Mouse (Mus musculus) lung, adult 2 months (tissue): Measurements from ENCODE around the gene Pop5. TPM values are rescaled to one million over a fixed set of nuclear protein-coding genes. Genes with fewer than 3 reads are reported as not detected.

Source experiments
- DNase-seq: peaks from one replicate; pipeline ENCODE4 v3.0.0; 2022
- H3K4me1 ChIP-seq: fragments of 200-500 bp; 2 replicates; pipeline ENCODE4 v1.6.1; 2011; ENCODE audit warnings: low read length; ENCODE audit not compliant: control insufficient read depth, insufficient read depth
- H3K4me3 ChIP-seq: fragments of 200-500 bp; replicated peaks from 2 replicates; pipeline ENCODE3; 2011; ENCODE audit warnings: low read depth, mild to moderate bottlenecking, control low read depth, low read length; ENCODE audit errors: extremely low read depth
- CTCF ChIP-seq: fragments of 200-500 bp; IDR thresholded peaks from 2 replicates; pipeline ENCODE4 v1.5.1; 2011; ENCODE audit warnings: mild to moderate bottlenecking, low read length, control low read depth; ENCODE audit not compliant: insufficient read depth
- POLR2A ChIP-seq: fragments of 200-500 bp; IDR thresholded peaks from 2 replicates; pipeline ENCODE4 v1.6.1; 2011; ENCODE audit warnings: low read depth, mild to moderate bottlenecking, control low read depth, low read length, borderline replicate concordance; ENCODE audit errors: extremely low read depth
- WGBS: fragments of 180-500 bp; shearing (Covaris S2); methylation state at CpG from one replicate; pipeline ENCODE4 v1.1.7; 2018; 5-methylcytosine and 5-hydroxymethylcytosine counted together
- polyA plus RNA-seq: library from polyadenylated mRNA; depleted of rRNA; stranded (reverse); fragments of >200 nt; gene quantifications from 2 replicates; pipeline ENCODE4 v1.2.3, GENCODE M21; 2012; rRNA removed

The Pop5 gene
- polyA plus RNA-seq, result 51.5 and 55.4 TPM in 2 replicates

GRCm38 (mm10) chr5:115235786-115236263 is at the start of gene Pop5:
TSS of gene Pop5 (plus strand) at chr5:115235836.
- peak; percentile 85 for DNase-seq
- H3K4me3 ChIP-seq, result peak within 1 kb of the TSS; percentile 84
- TF ChIP-seq POLR2A (no peak), CTCF (peak; percentile 90)
- WGBS, result 2% methylated on average over 21 of the region's 21 CpGs
- peaks cover 4% of the 10 kb centered on the region; the same call in 1 of the 2 replicates for H3K4me1 ChIP-seq

- 39% methylated on average over 17 of the region's 17 CpGs for WGBS
- DNase-seq, result no peak
- Histone ChIP-seq H3K4me3 (no peak overlapping the region), H3K4me1 (0 out of 2 replicates have a peak, but pooled peaks cover 4% of the 10 kb centered on the region)
- TF ChIP-seq POLR2A (no peak), CTCF (no peak)
These were observed 49.1 kb upstream of the Pop5 start for GRCm38 (mm10) chr5:115186371-115187073.

GRCm38 (mm10) chr5:115187188-115188131 is 48.2 kb upstream of the Pop5 start:
- peak overlapping the region; percentile 45 for H3K4me3 ChIP-seq

GRCm38 (mm10) chr5:115188824-115189223 is 46.8 kb upstream of the Pop5 start:
- 47% methylated on average over 5 of the region's 5 CpGs for whole genome bisulfite sequencing
- Histone ChIP-seq H3K4me1 (peaks cover 9% of the 10 kb centered on the region; the same call in 1 of the 2 replicates), H3K4me3 (no peak overlapping the region)
- TF ChIP-seq CTCF, result peak; percentile 88
- no peak for TF ChIP-seq POLR2A
- peak; percentile 28 for DNase-seq

More at GRCm38 (mm10) chr5:115187188-115188131, 48.2 kb upstream of the Pop5 start:
- 12% methylated on average over 26 of the region's 26 CpGs for WGBS
- TF ChIP-seq CTCF (peak; percentile 80), POLR2A (peak; percentile 44; the same call in 1 of the 2 replicates)
- H3K4me1 ChIP-seq, result 0 out of 2 replicates have a peak, but pooled peaks cover 4% of the 10 kb centered on the region
- peak; percentile 91 for DNase-seq

GRCm38 (mm10) chr5:115190081-115190480 is 45.6 kb upstream of the Pop5 start:
- peaks cover 13% of the 10 kb centered on the region for H3K4me1 ChIP-seq
- H3K4me3 ChIP-seq, result no peak overlapping the region
- WGBS, result 81% methylated on average over 12 of the region's 12 CpGs
- TF ChIP-seq CTCF (no peak), POLR2A (no peak)
- DNase-seq, result no peak

- WGBS, result 29% methylated on average over 29 of the region's 29 CpGs
- Histone ChIP-seq H3K4me1 (peaks cover 10% of the 10 kb centered on the region), H3K4me3 (no peak overlapping the region)
- no peak for DNase-seq
- TF ChIP-seq POLR2A (no peak), CTCF (no peak)
These were observed 43.5 kb upstream of the Pop5 start for GRCm38 (mm10) chr5:115191880-115192827.

- TF ChIP-seq POLR2A, result no peak
- TF ChIP-seq CTCF, result no peak
- no peak for DNase-seq
- WGBS, result 22% methylated on average over 7 of the region's 7 CpGs
- no peak overlapping the region for H3K4me3 ChIP-seq
- H3K4me1 ChIP-seq, result peaks cover 10% of the 10 kb centered on the region
These were observed 42.8 kb upstream of the Pop5 start for GRCm38 (mm10) chr5:115192828-115193195.

- DNase-seq, result peak; percentile 48
- peaks cover 10% of the 10 kb centered on the region for H3K4me1 ChIP-seq
- TF ChIP-seq POLR2A, result no peak
- WGBS, result 1% methylated on average over 33 of the region's 34 CpGs
- peak overlapping the region; percentile 6 for H3K4me3 ChIP-seq
These were observed 42.4 kb upstream of the Pop5 start for GRCm38 (mm10) chr5:115193226-115193625.
